Mouse (Mus musculus) liver, embryonic 16.5 days (tissue): ENCODE data around the gene Med27. TPM values are rescaled to one million over a fixed set of nuclear protein-coding genes. Genes with fewer than 3 reads are reported as not detected.

Source experiments
- ATAC-seq: fragments of 200-750 bp; cut with Nextera tagmentation; 2 replicates; pipeline ENCODE4 v1.8.0; 2017; ENCODE audit warnings: low read depth, mild to moderate bottlenecking, moderate number of reproducible peaks, moderate library complexity
- H3K27ac ChIP-seq: fragments of 300-500 bp; sonication (generic); 2 replicates; pipeline ENCODE4 v1.5.1; 2014; ENCODE audit warnings: mild to moderate bottlenecking, low read length
- H3K27me3 ChIP-seq: fragments of 300-500 bp; sonication (generic); 2 replicates; pipeline ENCODE4 v1.6.1; 2014; ENCODE audit warnings: low read depth, low read length, mixed read lengths; ENCODE audit not compliant: control insufficient read depth, insufficient read depth
- H3K36me3 ChIP-seq: fragments of 300-500 bp; sonication (generic); 2 replicates; pipeline ENCODE4 v1.6.1; 2014; ENCODE audit warnings: mild to moderate bottlenecking; ENCODE audit not compliant: control insufficient read depth, insufficient read depth
- H3K4me1 ChIP-seq: fragments of 300-500 bp; sonication (generic); 2 replicates; pipeline ENCODE4 v1.6.1; 2014; ENCODE audit warnings: low read depth, low read length, mixed read lengths; ENCODE audit not compliant: control insufficient read depth
- H3K4me2 ChIP-seq: fragments of 300-500 bp; sonication (generic); 2 replicates; pipeline ENCODE4 v1.6.1; 2014; ENCODE audit warnings: low read depth, low read length, mixed read lengths
- H3K4me3 ChIP-seq: fragments of 300-500 bp; sonication (generic); 2 replicates; pipeline ENCODE4 v1.5.1; 2014; ENCODE audit warnings: low read depth, mild to moderate bottlenecking, low read length
- H3K9ac ChIP-seq: fragments of 300-500 bp; sonication (generic); 2 replicates; pipeline ENCODE4 v1.6.1; 2014; ENCODE audit warnings: low read depth, low read length
- H3K9me3 ChIP-seq: fragments of 300-500 bp; sonication (generic); replicated peaks from 2 replicates; pipeline ENCODE4 v1.6.1; 2016; ENCODE audit warnings: low read length; ENCODE audit not compliant: control insufficient read depth
- WGBS: fragments of 180-500 bp; shearing (Covaris S2); extraction: QIAGEN DNeasy Blood & Tissue Kit; methylation state at CpG from one replicate; pipeline ENCODE4 v1.1.7; 2014; ENCODE audit not compliant: insufficient replicate concordance; 5-methylcytosine and 5-hydroxymethylcytosine counted together
- polyA plus RNA-seq: library from polyadenylated mRNA; unstranded; fragments of >200 nt; fragmentation: Nextera tagmentation; extraction: Ambion mirVana; gene quantifications from 2 replicates; pipeline ENCODE4 v1.2.1, GENCODE M21; 2015

Gene Med27
- polyA plus RNA-seq, 1 experiment from 2014 or later, result 14.1 TPM

- peaks cover 15% of the 10 kb centered on the region for H3K4me1 ChIP-seq
- H3K9ac ChIP-seq, result no peak overlapping the region
- H3K36me3 ChIP-seq, result no peaks in the 10 kb centered on the region
- H3K27ac ChIP-seq, result no peak overlapping the region
- no peaks in the 10 kb centered on the region for H3K9me3 ChIP-seq
- no peak for ATAC-seq
- no peak overlapping the region for H3K4me2 ChIP-seq
- H3K27me3 ChIP-seq, result no peaks in the 10 kb centered on the region
- no peak overlapping the region for H3K4me3 ChIP-seq
- WGBS, result 69% methylated on average over 5 of the region's 5 CpGs
Observed at GRCm38 (mm10) chr2:29437111-29437510, 90.5 kb downstream of the Med27 start.

- Histone ChIP-seq H3K9me3 (no peaks in the 10 kb centered on the region), H3K4me2 (no peak overlapping the region), H3K36me3 (no peaks in the 10 kb centered on the region), H3K27me3 (no peaks in the 10 kb centered on the region), H3K9ac (no peak overlapping the region), H3K4me1 (peaks cover 12% of the 10 kb centered on the region), H3K27ac (peak overlapping the region; percentile 58), H3K4me3 (no peak overlapping the region)
- peak; percentile 74 for ATAC-seq
- 53% methylated on average over 4 of the region's 4 CpGs for WGBS
Observed at GRCm38 (mm10) chr2:29437861-29438529, 91.4 kb downstream of the Med27 start.

- Histone ChIP-seq H3K27me3 (no peaks in the 10 kb centered on the region), H3K9me3 (no peaks in the 10 kb centered on the region), H3K36me3 (no peaks in the 10 kb centered on the region), H3K4me3 (no peak overlapping the region), H3K4me1 (peaks cover 12% of the 10 kb centered on the region), H3K4me2 (no peak overlapping the region), H3K9ac (no peak overlapping the region), H3K27ac (peak overlapping the region; percentile 58)
- ATAC-seq, result peak; percentile 91
- 57% methylated on average over 5 of the region's 5 CpGs for WGBS
Observed at GRCm38 (mm10) chr2:29438530-29438862, 91.9 kb downstream of the Med27 start.

DNA sequence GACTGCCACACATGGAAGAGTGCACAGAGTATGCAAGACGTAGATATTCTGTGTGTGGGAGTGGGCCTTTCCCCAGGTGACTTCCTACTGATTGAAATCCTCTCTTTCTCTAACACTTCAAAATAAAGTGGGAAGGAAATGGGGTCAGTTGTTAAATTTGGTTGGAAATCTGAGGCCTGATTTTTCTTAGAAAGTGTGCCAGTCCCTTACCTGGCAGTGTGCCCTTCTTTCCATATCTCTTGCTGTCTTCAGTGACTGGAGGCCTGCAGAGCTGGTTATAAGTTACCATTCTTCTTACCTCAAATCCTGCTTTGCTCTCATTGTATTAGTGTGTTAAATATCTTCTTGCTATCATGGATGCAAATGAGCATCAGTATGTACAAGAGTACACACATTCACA, 92.4 kb downstream of the Med27 start:
- no peaks in the 10 kb centered on the region for H3K9me3 ChIP-seq
- H3K27me3 ChIP-seq, result no peaks in the 10 kb centered on the region
- WGBS, result 49% methylated on average over 1 of the region's 1 CpGs
- H3K4me2 ChIP-seq, result no peak overlapping the region
- H3K9ac ChIP-seq, result no peak overlapping the region
- peaks cover 14% of the 10 kb centered on the region for H3K4me1 ChIP-seq
- no peak for ATAC-seq
- no peaks in the 10 kb centered on the region for H3K36me3 ChIP-seq
- no peak overlapping the region for H3K4me3 ChIP-seq
- H3K27ac ChIP-seq, result peak overlapping the region; percentile 58; the same call in 1 of the 2 replicates

GRCm38 (mm10) chr2:29439396-29439795, 92.8 kb downstream of the Med27 start:
- no peak overlapping the region for H3K9ac ChIP-seq
- no peaks in the 10 kb centered on the region for H3K36me3 ChIP-seq
- 69% methylated on average over 7 of the region's 7 CpGs for WGBS
- H3K27ac ChIP-seq, result no peak overlapping the region
- H3K4me2 ChIP-seq, result no peak overlapping the region
- H3K27me3 ChIP-seq, result no peaks in the 10 kb centered on the region
- no peak overlapping the region for H3K4me3 ChIP-seq
- no peaks in the 10 kb centered on the region for H3K9me3 ChIP-seq
- peaks cover 14% of the 10 kb centered on the region for H3K4me1 ChIP-seq
- ATAC-seq, result no peak

GRCm38 (mm10) chr2:29439857-29440502, 93.4 kb downstream of the Med27 start:
- H3K9ac ChIP-seq, result no peak overlapping the region
- H3K9me3 ChIP-seq, result no peaks in the 10 kb centered on the region
- no peak for ATAC-seq
- H3K27me3 ChIP-seq, result no peaks in the 10 kb centered on the region
- no peak overlapping the region for H3K4me2 ChIP-seq
- no peaks in the 10 kb centered on the region for H3K36me3 ChIP-seq
- H3K4me3 ChIP-seq, result no peak overlapping the region
- WGBS, result 65% methylated on average over 7 of the region's 7 CpGs
- no peak overlapping the region for H3K27ac ChIP-seq
- H3K4me1 ChIP-seq, result peaks cover 14% of the 10 kb centered on the region

- Histone ChIP-seq H3K36me3 (no peaks in the 10 kb centered on the region), H3K4me1 (peaks cover 14% of the 10 kb centered on the region), H3K27me3 (no peaks in the 10 kb centered on the region), H3K27ac (no peak overlapping the region), H3K9me3 (no peaks in the 10 kb centered on the region), H3K9ac (no peak overlapping the region), H3K4me3 (no peak overlapping the region), H3K4me2 (no peak overlapping the region)
- ATAC-seq, result no peak
Observed at GRCm38 (mm10) chr2:29442275-29442674, 95.7 kb downstream of the Med27 start.

DNA sequence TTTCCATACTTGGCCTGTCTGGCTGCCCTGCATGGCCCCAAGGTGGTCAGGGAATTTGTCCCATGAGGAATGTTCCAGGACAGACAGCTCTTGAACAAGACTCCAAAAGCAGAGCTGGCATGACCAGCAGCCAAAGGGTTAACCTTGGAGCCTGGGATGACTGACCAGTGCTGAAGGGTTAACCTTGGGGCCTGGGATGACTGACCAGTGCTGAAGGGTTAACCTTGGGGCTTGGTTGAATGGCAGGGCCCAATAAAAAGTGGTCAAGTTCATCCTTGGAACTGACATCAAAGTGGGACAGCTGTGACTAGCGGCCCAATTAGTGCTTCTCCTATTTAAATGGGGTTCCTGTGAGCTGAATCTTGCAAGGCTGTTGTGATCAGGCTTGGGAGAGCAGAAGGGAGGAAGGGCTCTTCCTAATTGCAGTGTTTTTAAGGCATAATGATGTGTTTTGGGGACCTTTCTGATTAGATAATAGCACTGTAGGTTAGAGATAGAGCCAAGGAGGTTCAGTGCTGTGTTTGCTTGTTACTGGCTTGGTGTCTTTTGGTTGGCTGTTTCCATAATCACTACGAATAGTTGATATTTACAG, 97.1 kb downstream of the Med27 start:
- Histone ChIP-seq H3K27ac (no peak overlapping the region), H3K36me3 (no peaks in the 10 kb centered on the region), H3K27me3 (no peaks in the 10 kb centered on the region), H3K9me3 (no peaks in the 10 kb centered on the region), H3K4me3 (no peak overlapping the region), H3K9ac (no peak overlapping the region), H3K4me1 (peaks cover 11% of the 10 kb centered on the region), H3K4me2 (no peak overlapping the region)
- no peak for ATAC-seq
- 41% methylated on average over 2 of the region's 2 CpGs for WGBS

DNA sequence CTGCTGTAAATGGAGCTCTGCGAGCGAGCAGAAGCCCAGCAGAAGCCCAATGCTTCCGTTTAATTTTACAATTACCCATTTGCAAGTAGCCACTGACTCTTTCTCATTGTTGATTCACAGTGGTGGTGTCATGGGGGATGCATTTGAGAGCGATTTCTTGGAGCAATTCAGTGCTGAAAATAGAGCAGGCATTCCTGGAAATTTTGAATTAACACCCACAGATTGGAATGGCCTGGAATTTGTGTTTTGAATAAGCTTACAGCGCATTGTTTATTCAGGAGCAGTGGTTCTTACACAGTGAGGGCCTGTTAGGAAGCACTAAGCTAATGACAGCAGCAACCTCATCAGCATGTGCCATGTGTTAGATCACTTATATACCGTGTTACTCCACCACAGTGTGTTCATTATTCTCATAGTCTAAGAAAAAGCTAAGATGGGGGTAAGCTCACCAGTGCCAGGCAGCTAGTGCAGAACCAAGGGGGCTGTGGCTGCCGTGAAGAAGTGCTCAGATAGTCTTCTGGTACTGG, 101.9 kb downstream of the Med27 start:
- Histone ChIP-seq H3K4me3 (no peak overlapping the region), H3K9me3 (no peaks in the 10 kb centered on the region), H3K4me1 (peaks cover 2% of the 10 kb centered on the region; the same call in 1 of the 2 replicates), H3K27ac (no peak overlapping the region), H3K4me2 (no peak overlapping the region), H3K9ac (no peak overlapping the region), H3K36me3 (no peaks in the 10 kb centered on the region), H3K27me3 (no peaks in the 10 kb centered on the region)
- 72% methylated on average over 7 of the region's 7 CpGs for WGBS
- no peak for ATAC-seq
